Mouse (Mus musculus): Measurements from ENCODE around the gene Tmbim1. TPM values are rescaled to one million over a fixed set of nuclear protein-coding genes. Genes with fewer than 3 reads are reported as not detected.

Gene Tmbim1
- polyA plus RNA-seq, 1 experiment from 2014 or later: 3.7 TPM

DNA sequence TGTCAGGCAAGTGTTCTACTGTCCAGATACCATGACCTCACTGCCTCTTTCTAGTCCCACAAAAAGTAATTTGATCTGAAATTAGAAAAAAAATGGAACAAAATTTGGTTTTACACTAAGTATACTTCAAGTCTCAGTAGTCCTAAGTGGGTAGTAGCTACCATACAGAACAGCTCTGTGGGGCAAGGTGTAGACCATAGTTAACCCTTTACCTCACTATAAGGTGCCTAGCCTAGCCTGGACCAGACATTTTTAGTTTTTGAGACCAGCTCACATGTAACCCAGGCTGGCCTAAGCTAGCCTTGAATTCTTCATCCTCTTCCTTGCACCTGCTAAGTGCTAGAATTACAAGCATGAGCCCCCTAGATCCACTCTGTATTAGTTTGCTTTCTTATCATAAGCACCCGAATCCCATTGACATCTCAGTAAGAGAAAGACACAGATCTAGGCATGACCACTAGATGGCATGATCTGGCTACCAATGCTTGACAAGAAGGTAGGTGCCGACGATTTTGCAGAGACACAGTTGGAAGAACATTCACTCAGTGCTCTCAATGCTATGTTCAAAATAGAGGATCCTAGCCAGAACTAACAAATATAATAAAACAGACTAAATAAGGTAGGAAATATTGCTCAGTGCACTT is 7.7 kb upstream of the Tmbim1 start:
- ATAC-seq (peak; percentile 60), DNase-seq (ENCODE audit: low spot score) (peak; percentile 94)
- 6% methylated on average over 3 of the region's 3 CpGs for WGBS
- no peaks in the 10 kb centered on the region for H3K9me3 ChIP-seq (replicated peaks; ENCODE audit: control insufficient read depth, low read length)
- no peak overlapping the region for H3K4me3 ChIP-seq (ENCODE audit: low read depth, low read length)
- H3K36me3 ChIP-seq (ENCODE audit: control insufficient read depth, insufficient read depth, low read length): no peaks in the 10 kb centered on the region
- H3K27ac ChIP-seq (ENCODE audit: low read depth, low read length): no peak overlapping the region
- H3K4me2 ChIP-seq (ENCODE audit: low read length): no peak overlapping the region
- no peaks in the 10 kb centered on the region for H3K27me3 ChIP-seq (replicated peaks; ENCODE audit: control insufficient read depth, insufficient read depth, low read length)
- H3K9ac ChIP-seq (ENCODE audit: low read length): no peak overlapping the region
- no peaks in the 10 kb centered on the region for H3K4me1 ChIP-seq (ENCODE audit: control insufficient read depth, insufficient read depth, low read length)

DNA sequence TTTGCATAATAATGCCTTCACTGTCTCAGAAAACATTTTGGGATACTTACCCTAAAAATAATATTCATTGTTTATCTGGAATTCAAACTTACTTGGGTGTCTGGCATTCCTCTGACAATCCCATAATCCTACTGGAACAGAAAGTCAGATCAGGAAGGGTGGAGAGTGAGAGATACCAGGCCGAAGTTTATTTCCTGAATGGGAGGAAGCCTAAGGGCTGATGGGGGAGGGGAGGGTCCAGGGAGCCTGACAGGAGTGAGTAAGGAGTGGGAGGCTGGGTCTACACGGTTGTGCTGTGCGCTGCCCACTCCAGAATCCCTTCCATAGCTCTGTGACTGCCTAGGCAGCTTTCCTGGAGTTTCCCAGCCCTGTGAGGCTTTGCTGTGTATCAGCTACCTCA is 4.3 kb upstream of the Tmbim1 start:
- no peak overlapping the region for H3K9ac ChIP-seq (ENCODE audit: low read length)
- H3K9me3 ChIP-seq (replicated peaks; ENCODE audit: control insufficient read depth, low read length): no peaks in the 10 kb centered on the region
- no peaks in the 10 kb centered on the region for H3K4me1 ChIP-seq (ENCODE audit: control insufficient read depth, insufficient read depth, low read length)
- DNase-seq (ENCODE audit: low spot score) (no peak), ATAC-seq (no peak)
- WGBS: 52% methylated on average over 3 of the region's 3 CpGs
- no peak overlapping the region for H3K27ac ChIP-seq (ENCODE audit: low read depth, low read length)
- no peaks in the 10 kb centered on the region for H3K36me3 ChIP-seq (ENCODE audit: control insufficient read depth, insufficient read depth, low read length)
- no peaks in the 10 kb centered on the region for H3K27me3 ChIP-seq (replicated peaks; ENCODE audit: control insufficient read depth, insufficient read depth, low read length)
- no peak overlapping the region for H3K4me3 ChIP-seq (ENCODE audit: low read depth, low read length)
- no peak overlapping the region for H3K4me2 ChIP-seq (ENCODE audit: low read length)

DNA sequence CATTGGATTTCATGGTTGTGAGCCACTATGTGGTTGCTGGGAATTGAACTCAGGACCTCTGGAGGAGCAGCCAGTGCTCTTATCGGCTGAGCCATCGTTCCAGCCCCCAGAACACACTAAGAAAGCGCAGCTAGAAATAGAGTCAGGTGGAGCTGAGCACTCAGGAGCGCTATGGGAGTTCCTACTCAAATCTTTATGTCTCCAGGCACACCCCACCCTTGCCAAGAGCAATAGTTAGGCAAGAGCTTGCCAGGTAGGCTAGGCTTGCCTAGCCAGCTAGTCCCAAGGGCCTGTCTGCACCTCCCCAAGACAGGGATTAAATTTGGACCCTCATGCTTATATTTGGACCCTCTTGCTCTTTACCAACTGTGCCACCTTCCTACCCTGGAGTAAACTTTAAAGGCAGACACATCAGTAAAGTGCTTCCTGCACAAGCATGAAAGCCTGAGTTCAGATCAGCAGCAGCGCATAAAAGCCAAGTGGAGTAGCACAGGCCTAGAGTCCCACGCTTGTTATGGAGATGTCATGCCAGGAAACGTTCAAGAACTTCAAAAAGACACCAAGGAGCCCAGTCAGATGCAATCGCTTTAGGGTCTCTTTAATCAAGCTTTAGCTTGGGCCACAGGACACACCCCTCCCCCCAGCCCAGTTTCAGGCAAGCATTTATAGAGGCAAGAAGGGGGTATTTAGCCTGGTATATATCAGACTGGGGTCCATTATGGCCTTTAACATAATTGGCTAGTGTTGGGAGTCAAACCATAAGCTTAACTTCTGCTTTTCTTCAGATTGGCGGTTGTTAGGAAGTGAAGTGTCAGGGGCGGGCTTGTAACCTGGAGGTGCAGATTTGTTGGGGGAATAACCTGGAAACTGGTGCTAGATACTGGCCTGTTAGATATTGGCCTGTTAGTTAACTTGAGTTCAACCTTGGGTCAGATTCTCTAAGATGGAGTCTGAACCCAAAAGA is 2.9 kb upstream of the Tmbim1 start:
- Histone ChIP-seq H3K27ac (ENCODE audit: low read depth, low read length) (no peak overlapping the region), H3K9ac (ENCODE audit: low read length) (no peak overlapping the region), H3K27me3 (replicated peaks; ENCODE audit: control insufficient read depth, insufficient read depth, low read length) (peaks cover 10% of the 10 kb centered on the region), H3K9me3 (replicated peaks; ENCODE audit: control insufficient read depth, low read length) (no peaks in the 10 kb centered on the region), H3K4me3 (ENCODE audit: low read depth, low read length) (no peak overlapping the region), H3K4me1 (ENCODE audit: control insufficient read depth, insufficient read depth, low read length) (peaks cover 9% of the 10 kb centered on the region), H3K36me3 (ENCODE audit: control insufficient read depth, insufficient read depth, low read length) (no peaks in the 10 kb centered on the region), H3K4me2 (ENCODE audit: low read length) (no peak overlapping the region)
- 84% methylated on average over 10 of the region's 10 CpGs for WGBS
- ATAC-seq: no peak
- DNase-seq (ENCODE audit: low spot score): no peak

- no peak for ATAC-seq
- H3K27ac ChIP-seq (ENCODE audit: low read depth, low read length): no peak overlapping the region
- WGBS: 100% methylated on average over 1 of the region's 1 CpGs
Observed at GRCm38 (mm10) chr1:74307146-74307545, 1.7 kb upstream of the Tmbim1 start.

DNA sequence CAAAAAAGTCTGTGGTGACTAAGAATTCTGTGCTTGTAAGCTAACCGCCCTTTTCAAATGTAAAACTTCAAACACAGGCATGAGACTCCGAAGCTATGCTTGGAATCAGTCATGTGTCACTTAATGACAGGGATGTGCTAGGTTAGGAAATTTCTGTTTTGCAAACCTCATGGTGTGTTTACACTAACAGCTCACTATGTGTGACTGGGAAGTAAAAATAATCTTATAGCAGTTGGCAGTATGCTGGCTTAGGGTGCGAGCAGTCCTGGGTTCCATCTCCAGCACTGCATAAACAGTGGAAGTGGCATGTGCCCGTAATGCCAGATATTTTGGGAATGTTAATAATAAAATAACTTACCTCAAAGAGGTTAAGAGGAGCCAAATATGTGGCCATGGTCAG is 476 bp downstream of the Tmbim1 start:
- DNase-seq (ENCODE audit: low spot score) (no peak), ATAC-seq (no peak)
- Histone ChIP-seq H3K4me3 (ENCODE audit: low read depth, low read length) (no peak overlapping the region), H3K27me3 (replicated peaks; ENCODE audit: control insufficient read depth, insufficient read depth, low read length) (peaks cover 10% of the 10 kb centered on the region), H3K36me3 (ENCODE audit: control insufficient read depth, insufficient read depth, low read length) (0 out of 2 replicates have a peak, but pooled peaks cover 2% of the 10 kb centered on the region), H3K9ac (ENCODE audit: low read length) (no peak overlapping the region), H3K4me2 (ENCODE audit: low read length) (no peak overlapping the region), H3K4me1 (ENCODE audit: control insufficient read depth, insufficient read depth, low read length) (peaks cover 9% of the 10 kb centered on the region), H3K9me3 (replicated peaks; ENCODE audit: control insufficient read depth, low read length) (no peaks in the 10 kb centered on the region), H3K27ac (ENCODE audit: low read depth, low read length) (no peak overlapping the region)
- 73% methylated on average over 4 of the region's 4 CpGs for WGBS

More at GRCm38 (mm10) chr1:74307146-74307545, 1.7 kb upstream of the Tmbim1 start:
- Histone ChIP-seq H3K4me1 (ENCODE audit: control insufficient read depth, insufficient read depth, low read length) (peaks cover 9% of the 10 kb centered on the region), H3K4me3 (ENCODE audit: low read depth, low read length) (no peak overlapping the region), H3K9ac (ENCODE audit: low read length) (no peak overlapping the region), H3K36me3 (ENCODE audit: control insufficient read depth, insufficient read depth, low read length) (no peaks in the 10 kb centered on the region), H3K27me3 (replicated peaks; ENCODE audit: control insufficient read depth, insufficient read depth, low read length) (peaks cover 10% of the 10 kb centered on the region), H3K9me3 (replicated peaks; ENCODE audit: control insufficient read depth, low read length) (no peaks in the 10 kb centered on the region), H3K4me2 (ENCODE audit: low read length) (no peak overlapping the region)
- no peak for DNase-seq (ENCODE audit: low spot score)

DNA sequence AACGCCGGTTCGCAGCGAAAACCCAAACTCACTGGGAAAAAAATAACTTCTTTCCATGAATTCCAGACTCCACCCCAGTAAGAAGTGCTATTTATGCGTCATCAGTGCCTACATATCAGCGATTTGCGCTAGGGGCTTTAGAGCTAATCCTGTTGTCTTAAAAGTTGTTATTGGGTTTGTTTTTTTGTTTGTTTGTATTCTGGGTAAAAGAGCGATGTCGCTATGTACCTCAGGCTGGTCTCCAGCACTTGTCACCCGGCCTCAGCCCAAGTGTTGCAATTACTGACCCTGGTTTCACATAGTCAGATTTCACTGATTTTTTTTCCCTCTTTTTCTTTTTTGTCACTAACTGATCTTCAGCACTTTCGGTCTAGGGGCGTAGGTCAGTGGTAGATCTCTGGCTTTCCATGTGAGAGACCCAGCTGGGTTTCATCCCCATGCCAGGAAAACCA is 1.1 kb downstream of the Tmbim1 start:
- Histone ChIP-seq H3K36me3 (ENCODE audit: control insufficient read depth, insufficient read depth, low read length) (0 out of 2 replicates have a peak, but pooled peaks cover 2% of the 10 kb centered on the region), H3K4me2 (ENCODE audit: low read length) (peak overlapping the region; percentile 75), H3K27me3 (replicated peaks; ENCODE audit: control insufficient read depth, insufficient read depth, low read length) (peaks cover 10% of the 10 kb centered on the region), H3K9ac (ENCODE audit: low read length) (peak overlapping the region; percentile 48), H3K4me3 (ENCODE audit: low read depth, low read length) (peak overlapping the region; percentile 40), H3K4me1 (ENCODE audit: control insufficient read depth, insufficient read depth, low read length) (peaks cover 9% of the 10 kb centered on the region), H3K27ac (ENCODE audit: low read depth, low read length) (no peak overlapping the region), H3K9me3 (replicated peaks; ENCODE audit: control insufficient read depth, low read length) (no peaks in the 10 kb centered on the region)
- DNase-seq (ENCODE audit: low spot score) (peak; percentile 7), ATAC-seq (no peak)
- WGBS: 10% methylated on average over 12 of the region's 12 CpGs

DNA sequence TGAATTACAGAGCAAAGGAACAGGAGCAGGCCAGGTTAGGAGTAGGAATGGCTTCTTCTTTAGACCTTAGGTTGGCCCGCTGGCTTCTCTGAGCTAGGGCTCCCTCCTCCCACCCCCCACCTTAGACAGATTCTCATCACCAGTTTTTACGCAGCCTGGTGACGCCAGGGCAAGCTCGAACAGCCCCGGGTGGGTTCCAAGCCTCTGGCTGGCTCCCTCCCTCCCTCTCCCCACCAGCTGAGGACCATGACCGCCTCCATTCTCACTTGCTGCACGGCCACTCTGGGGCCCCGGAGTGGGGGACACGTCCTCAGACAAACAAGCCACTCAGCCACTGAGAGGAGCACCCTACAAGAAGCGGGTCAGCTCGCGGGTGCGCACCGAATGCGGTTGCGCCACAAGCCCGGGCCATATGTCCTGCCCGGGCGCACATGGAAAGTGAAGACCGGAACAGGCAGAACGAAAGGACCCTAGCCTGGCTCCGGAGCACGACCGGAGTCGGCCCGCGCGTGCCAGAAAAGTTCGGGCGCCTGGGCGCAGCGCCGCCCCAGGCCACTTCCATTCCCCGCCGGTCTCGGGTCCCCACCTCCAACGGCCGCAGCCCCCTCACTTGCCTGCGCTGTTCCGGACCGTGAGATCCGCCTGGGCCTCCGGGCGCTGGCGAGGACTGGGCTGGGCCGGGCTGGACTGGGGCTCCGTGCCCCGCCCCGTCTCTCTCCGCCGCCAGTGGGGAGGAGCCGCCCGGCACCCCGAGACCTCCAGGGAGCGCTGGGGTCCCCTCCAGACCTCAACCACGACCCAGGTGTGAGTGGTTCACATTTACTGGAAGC is 1.7 kb downstream of the Tmbim1 start:
- DNase-seq (ENCODE audit: low spot score): peak; percentile 22
- Histone ChIP-seq H3K27ac (ENCODE audit: low read depth, low read length) (no peak overlapping the region), H3K4me3 (ENCODE audit: low read depth, low read length) (peak overlapping the region; percentile 40), H3K27me3 (replicated peaks; ENCODE audit: control insufficient read depth, insufficient read depth, low read length) (peaks cover 10% of the 10 kb centered on the region), H3K36me3 (ENCODE audit: control insufficient read depth, insufficient read depth, low read length) (0 out of 2 replicates have a peak, but pooled peaks cover 2% of the 10 kb centered on the region), H3K4me2 (ENCODE audit: low read length) (peak overlapping the region; percentile 75), H3K9me3 (replicated peaks; ENCODE audit: control insufficient read depth, low read length) (no peaks in the 10 kb centered on the region), H3K4me1 (ENCODE audit: control insufficient read depth, insufficient read depth, low read length) (peaks cover 9% of the 10 kb centered on the region), H3K9ac (ENCODE audit: low read length) (peak overlapping the region; percentile 48)
- peak; percentile 74 for ATAC-seq
- WGBS: under 1% methylated on average over 55 of the region's 56 CpGs

DNA sequence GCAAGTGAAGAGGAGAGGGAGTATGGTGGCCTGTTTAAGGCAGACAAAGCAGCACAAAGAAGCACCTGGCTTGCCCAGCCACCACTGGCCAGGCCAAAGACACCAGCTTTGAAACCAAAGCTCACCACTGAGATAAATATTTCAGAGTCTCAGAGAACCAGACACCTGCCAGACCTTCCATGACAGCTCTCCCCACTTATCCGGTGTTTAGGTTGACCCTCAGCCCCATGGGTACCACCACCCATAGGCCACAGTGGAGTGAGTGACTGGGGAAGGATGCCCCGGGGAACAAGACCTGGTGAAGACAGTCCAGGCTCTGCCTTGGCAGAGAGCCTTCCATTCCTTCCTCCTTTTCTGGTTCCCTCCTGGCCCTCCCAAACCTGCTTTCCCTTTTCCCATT is 2.6 kb downstream of the Tmbim1 start:
- ATAC-seq (no peak), DNase-seq (ENCODE audit: low spot score) (no peak)
- no peak overlapping the region for H3K4me2 ChIP-seq (ENCODE audit: low read length)
- H3K27ac ChIP-seq (ENCODE audit: low read depth, low read length): no peak overlapping the region
- no peak overlapping the region for H3K4me3 ChIP-seq (ENCODE audit: low read depth, low read length)
- H3K36me3 ChIP-seq (ENCODE audit: control insufficient read depth, insufficient read depth, low read length): 0 out of 2 replicates have a peak, but pooled peaks cover 2% of the 10 kb centered on the region
- no peaks in the 10 kb centered on the region for H3K9me3 ChIP-seq (replicated peaks; ENCODE audit: control insufficient read depth, low read length)
- peaks cover 10% of the 10 kb centered on the region for H3K27me3 ChIP-seq (replicated peaks; ENCODE audit: control insufficient read depth, insufficient read depth, low read length)
- peaks cover 9% of the 10 kb centered on the region for H3K4me1 ChIP-seq (ENCODE audit: control insufficient read depth, insufficient read depth, low read length)
- H3K9ac ChIP-seq (ENCODE audit: low read length): no peak overlapping the region
- WGBS: 90% methylated on average over 2 of the region's 2 CpGs

Measured in forebrain, embryonic 14.5 days (tissue).